Mouse (Mus musculus): ENCODE measurements around the gene Cox20. TPM values are rescaled to one million over a fixed set of nuclear protein-coding genes. Genes with fewer than 3 reads are reported as not detected.

The Cox20 gene
- polyA plus RNA-seq, 1 experiment from 2014 or later, result 144 TPM

DNA sequence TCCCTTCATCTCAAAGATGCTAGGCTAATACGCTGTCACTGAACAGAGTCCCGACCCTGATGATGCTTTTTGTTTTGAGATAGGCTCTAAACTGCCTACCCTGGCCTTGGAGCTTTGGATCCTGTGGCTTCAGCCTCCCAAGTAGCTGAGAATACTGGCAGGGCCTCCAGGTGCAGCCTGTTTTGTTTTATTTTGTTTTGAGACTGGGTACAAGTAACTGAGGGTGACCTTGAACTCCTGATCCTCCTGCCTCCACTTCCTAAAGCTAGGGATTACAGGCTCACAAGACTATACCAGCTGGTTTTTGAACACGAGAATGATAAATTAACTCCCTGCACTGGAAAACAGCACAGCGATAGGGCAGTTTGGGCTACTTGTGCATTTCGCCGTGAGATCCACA, 46.2 kb downstream of the Cox20 start:
- peaks cover 5% of the 10 kb centered on the region; the same call in 1 of the 2 replicates for H3K4me1 ChIP-seq
- no peaks in the 10 kb centered on the region for H3K9me3 ChIP-seq
- WGBS, result 77% methylated on average over 6 of the region's 6 CpGs
- ATAC-seq (ENCODE audit: insufficient number of reproducible peaks, insufficient read depth, low FRiP score, low TSS enrichment), result no peak
- no peak overlapping the region for H3K9ac ChIP-seq
- H3K27me3 ChIP-seq, result no peaks in the 10 kb centered on the region
- H3K27ac ChIP-seq, result no peak overlapping the region
- H3K4me3 ChIP-seq, result no peak overlapping the region
- H3K4me2 ChIP-seq (replicated peaks), result no peak overlapping the region
- no peaks in the 10 kb centered on the region for H3K36me3 ChIP-seq

DNA sequence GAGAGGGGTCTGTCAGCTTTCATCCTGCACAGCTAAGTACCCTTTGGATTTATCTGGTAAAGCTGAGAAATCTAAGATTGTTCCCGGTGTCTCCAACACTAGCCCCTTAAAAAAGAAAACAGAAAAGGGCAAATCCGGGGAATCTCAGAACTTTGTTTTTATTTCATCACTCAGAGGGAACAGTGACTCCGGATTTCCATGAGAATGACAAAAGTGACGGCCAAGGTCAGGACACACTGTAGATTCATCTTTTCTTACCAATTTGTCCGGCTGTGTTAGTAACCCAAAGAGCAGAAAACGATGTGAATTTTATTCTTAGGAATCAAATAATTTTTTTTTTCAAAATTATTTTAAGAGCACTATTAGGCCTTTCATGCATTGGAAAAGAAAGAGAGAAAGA, 49.2 kb downstream of the Cox20 start:
- H3K9ac ChIP-seq, result no peak overlapping the region
- no peak for ATAC-seq (ENCODE audit: insufficient number of reproducible peaks, insufficient read depth, low FRiP score, low TSS enrichment)
- no peaks in the 10 kb centered on the region for H3K36me3 ChIP-seq
- WGBS, result 55% methylated on average over 6 of the region's 6 CpGs
- H3K27me3 ChIP-seq, result no peaks in the 10 kb centered on the region
- no peak overlapping the region for H3K4me3 ChIP-seq
- H3K4me1 ChIP-seq, result peaks cover 5% of the 10 kb centered on the region; the same call in 1 of the 2 replicates
- H3K27ac ChIP-seq, result no peak overlapping the region; the same call in 1 of the 2 replicates
- H3K4me2 ChIP-seq (replicated peaks), result no peak overlapping the region
- H3K9me3 ChIP-seq, result no peaks in the 10 kb centered on the region

DNA sequence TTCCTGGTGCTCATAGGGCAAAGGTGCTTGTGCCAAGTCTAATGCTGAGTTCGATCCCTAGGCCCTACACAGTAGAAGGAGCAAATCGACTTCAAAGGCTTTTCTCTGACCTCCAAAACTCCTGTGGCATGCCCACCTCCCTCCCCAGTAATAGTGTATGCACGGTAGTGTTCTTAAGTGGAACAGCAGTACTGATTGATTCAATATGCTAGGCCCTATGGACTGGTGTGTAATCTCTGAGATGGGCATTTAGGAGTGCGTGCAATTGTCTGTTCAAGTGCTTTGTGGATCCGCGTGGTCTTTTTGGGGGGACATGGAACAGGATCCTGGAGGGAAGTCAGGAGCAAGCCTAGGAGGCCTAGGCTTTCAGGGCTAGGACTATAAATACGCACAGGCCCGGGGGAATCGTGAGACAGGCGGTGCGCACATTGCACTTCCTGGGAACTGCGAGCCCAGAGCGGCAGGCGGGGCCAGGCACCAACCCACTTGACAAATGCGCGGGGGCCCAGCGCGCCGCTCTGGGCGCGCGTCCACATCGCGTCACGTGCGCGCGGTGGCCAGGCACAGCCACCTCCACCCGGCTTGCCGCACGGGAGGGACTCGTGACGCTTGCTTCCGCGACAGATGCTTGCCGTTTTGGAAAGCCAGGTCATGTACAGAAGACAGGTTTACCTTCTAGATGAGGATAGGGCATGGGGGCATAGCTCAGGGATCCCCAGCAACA, 49.8 kb downstream of the Cox20 start:
- Histone ChIP-seq H3K9ac (peak overlapping the region; percentile 52), H3K4me2 (replicated peaks) (peak overlapping the region; percentile 79), H3K27ac (peak overlapping the region; percentile 69; the same call in 1 of the 2 replicates), H3K9me3 (no peaks in the 10 kb centered on the region), H3K4me3 (peak overlapping the region; percentile 42), H3K4me1 (peaks cover 5% of the 10 kb centered on the region; the same call in 1 of the 2 replicates), H3K27me3 (no peaks in the 10 kb centered on the region), H3K36me3 (no peaks in the 10 kb centered on the region)
- peak; percentile 86 for ATAC-seq (ENCODE audit: insufficient number of reproducible peaks, insufficient read depth, low FRiP score, low TSS enrichment)
- WGBS, result 2% methylated on average over 36 of the region's 36 CpGs

DNA sequence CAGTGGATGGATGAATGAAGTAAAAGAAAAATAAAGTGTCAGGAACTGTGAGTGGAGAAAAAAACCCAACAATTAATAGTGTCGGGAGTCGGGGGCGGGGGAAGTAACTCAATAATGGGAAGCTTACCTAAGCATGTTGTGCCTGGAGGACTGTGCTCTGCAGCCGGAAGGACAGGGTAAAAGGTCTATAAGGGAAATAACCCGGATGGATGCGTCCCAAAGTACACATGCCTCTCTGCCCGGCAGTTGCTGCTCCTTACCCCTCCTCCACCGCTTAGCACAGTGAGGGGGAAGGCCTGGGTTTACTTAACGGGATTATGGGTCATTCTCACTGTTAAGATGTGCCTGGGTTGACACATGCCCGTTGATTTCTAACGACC, 50.3 kb downstream of the Cox20 start:
- ATAC-seq (ENCODE audit: insufficient number of reproducible peaks, insufficient read depth, low FRiP score, low TSS enrichment), result peak; percentile 74; the same call in 1 of the 2 replicates
- Histone ChIP-seq H3K27me3 (no peaks in the 10 kb centered on the region), H3K36me3 (no peaks in the 10 kb centered on the region), H3K4me2 (replicated peaks) (peak overlapping the region; percentile 79), H3K9me3 (no peaks in the 10 kb centered on the region), H3K4me3 (peak overlapping the region; percentile 42), H3K27ac (peak overlapping the region; percentile 69; the same call in 1 of the 2 replicates), H3K4me1 (peaks cover 5% of the 10 kb centered on the region; the same call in 1 of the 2 replicates), H3K9ac (peak overlapping the region; percentile 52)
- WGBS, result under 1% methylated on average over 11 of the region's 11 CpGs

Small RNA genes within 50 kb of the gene (microRNA-seq; reads per million reads assigned to microRNA genes)
- not detected for gene Gm27458

Other genes with a start within 250 kb of the Cox20 start
- 24.3 and 24.9 TPM in 2 replicates for gene Desi2, start 131.7 kb upstream of the Cox20 start, polyA plus RNA-seq (2016; fragmentation: Nextera tagmentation; extraction: Ambion mirVana)
- 797 and 876 TPM in 2 replicates for gene Hnrnpu, start 18.7 kb downstream of the Cox20 start, polyA plus RNA-seq (2016; fragmentation: Nextera tagmentation; extraction: Ambion mirVana)
- gene Efcab2, start 87.0 kb downstream of the Cox20 start, polyA plus RNA-seq (2016; fragmentation: Nextera tagmentation; extraction: Ambion mirVana), result 5.6 and 5.8 TPM in 2 replicates
- gene Kif26b, start 210.0 kb downstream of the Cox20 start, polyA plus RNA-seq (2016; fragmentation: Nextera tagmentation; extraction: Ambion mirVana), result 32.0 and 34.3 TPM in 2 replicates

Measured in embryonic facial prominence, embryonic 12.5 days (tissue).